Mouse (Mus musculus): ENCODE data around the gene Slc2a3. TPM values are rescaled to one million over a fixed set of nuclear protein-coding genes. Genes with fewer than 3 reads are reported as not detected.

Slc2a3 gene
- polyA plus RNA-seq, 1 experiment from 2014 or later: 28.4 TPM

DNA sequence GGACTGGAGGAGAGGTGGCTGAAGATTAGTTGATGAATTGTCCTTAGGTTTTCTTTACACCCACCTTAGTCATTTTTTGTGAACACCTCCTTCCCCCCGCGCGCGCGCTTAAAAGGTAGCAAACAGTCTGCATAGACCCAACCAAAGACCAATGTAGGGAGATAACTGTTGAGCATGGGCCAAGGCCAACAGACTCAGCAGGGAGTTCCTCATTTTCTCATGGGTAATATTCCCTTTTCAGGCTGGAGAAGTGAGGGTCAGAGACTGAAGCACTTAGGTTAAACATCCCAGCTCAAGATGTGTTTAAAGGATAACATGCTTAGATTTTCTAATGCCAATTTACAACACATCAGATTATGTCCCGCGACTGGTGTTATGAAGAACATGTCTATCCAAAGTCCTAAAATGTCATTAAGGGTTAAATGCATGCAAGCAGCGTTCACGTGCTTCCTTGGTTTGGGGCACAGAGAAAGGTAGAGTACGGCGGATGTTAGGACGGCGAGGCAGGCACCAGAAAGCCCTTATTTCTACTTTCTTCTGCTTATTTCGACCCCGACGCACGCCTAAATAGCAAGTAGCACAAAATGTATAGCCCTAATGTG, 37.5 kb downstream of the Slc2a3 start:
- WGBS: 30% methylated on average over 17 of the region's 17 CpGs

GRCm38 (mm10) chr6:122762952-122763700, 38.3 kb downstream of the Slc2a3 start:
- WGBS: 78% methylated on average over 11 of the region's 11 CpGs
- peaks cover 22% of the 10 kb centered on the region for H3K4me1 ChIP-seq (ENCODE audit: control insufficient read depth, insufficient read depth, low read length)
- H3K9ac ChIP-seq (replicated peaks; ENCODE audit: low read length): no peak overlapping the region
- peaks cover 3% of the 10 kb centered on the region; the same call in 1 of the 2 replicates for H3K27me3 ChIP-seq (ENCODE audit: control insufficient read depth, insufficient read depth, low read length)
- H3K9me3 ChIP-seq (ENCODE audit: control insufficient read depth, low read length): no peaks in the 10 kb centered on the region
- H3K4me3 ChIP-seq (replicated peaks; ENCODE audit: low read depth, low read length): no peak overlapping the region
- no peak overlapping the region for H3K27ac ChIP-seq (replicated peaks; ENCODE audit: low read depth, low read length)
- peak overlapping the region; percentile 78; the same call in 1 of the 2 replicates for H3K4me2 ChIP-seq (ENCODE audit: low read length)
- DNase-seq (no peak), ATAC-seq (ENCODE audit: low FRiP score, low TSS enrichment) (no peak)
- H3K36me3 ChIP-seq (ENCODE audit: control insufficient read depth, insufficient read depth, low read length): no peaks in the 10 kb centered on the region

More for the DNA sequence above, 37.5 kb downstream of the Slc2a3 start:
- peaks cover 22% of the 10 kb centered on the region for H3K4me1 ChIP-seq (ENCODE audit: control insufficient read depth, insufficient read depth, low read length)
- H3K27me3 ChIP-seq (ENCODE audit: control insufficient read depth, insufficient read depth, low read length): peaks cover 3% of the 10 kb centered on the region; the same call in 1 of the 2 replicates
- peak overlapping the region; percentile 53 for H3K4me3 ChIP-seq (replicated peaks; ENCODE audit: low read depth, low read length)
- no peaks in the 10 kb centered on the region for H3K9me3 ChIP-seq (ENCODE audit: control insufficient read depth, low read length)
- no peak for DNase-seq
- H3K36me3 ChIP-seq (ENCODE audit: control insufficient read depth, insufficient read depth, low read length): no peaks in the 10 kb centered on the region
- H3K27ac ChIP-seq (replicated peaks; ENCODE audit: low read depth, low read length): peak overlapping the region; percentile 96
- H3K9ac ChIP-seq (replicated peaks; ENCODE audit: low read length): peak overlapping the region; percentile 82
- peak; percentile 21; the same call in 1 of the 2 replicates for ATAC-seq (ENCODE audit: low FRiP score, low TSS enrichment)
- peak overlapping the region; percentile 78 for H3K4me2 ChIP-seq (ENCODE audit: low read length)

DNA sequence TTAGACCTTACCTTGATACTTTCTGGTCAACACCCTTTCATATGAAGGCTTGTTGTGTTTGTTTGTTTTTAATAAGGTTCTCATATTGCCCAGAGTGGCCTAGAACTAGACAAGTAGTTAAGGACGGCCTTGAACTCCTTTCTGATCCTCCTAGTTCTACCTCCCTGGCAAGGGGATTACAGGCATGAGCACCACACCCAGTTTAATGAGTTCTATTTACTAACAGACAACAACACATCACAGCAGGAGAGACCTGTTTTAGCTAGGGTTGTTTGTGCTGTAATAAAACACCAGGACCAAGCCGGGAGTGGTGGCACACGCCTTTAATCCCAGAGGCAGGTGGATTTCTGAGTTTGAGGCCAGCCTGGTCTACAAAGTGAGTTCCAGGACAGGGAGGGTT, 39.0 kb downstream of the Slc2a3 start:
- DNase-seq (no peak), ATAC-seq (ENCODE audit: low FRiP score, low TSS enrichment) (no peak)
- 88% methylated on average over 3 of the region's 3 CpGs for WGBS
- Histone ChIP-seq H3K27ac (replicated peaks; ENCODE audit: low read depth, low read length) (no peak overlapping the region), H3K9me3 (ENCODE audit: control insufficient read depth, low read length) (no peaks in the 10 kb centered on the region), H3K4me2 (ENCODE audit: low read length) (no peak overlapping the region), H3K4me3 (replicated peaks; ENCODE audit: low read depth, low read length) (no peak overlapping the region), H3K36me3 (ENCODE audit: control insufficient read depth, insufficient read depth, low read length) (no peaks in the 10 kb centered on the region), H3K9ac (replicated peaks; ENCODE audit: low read length) (no peak overlapping the region), H3K27me3 (ENCODE audit: control insufficient read depth, insufficient read depth, low read length) (peaks cover 3% of the 10 kb centered on the region; the same call in 1 of the 2 replicates), H3K4me1 (ENCODE audit: control insufficient read depth, insufficient read depth, low read length) (peaks cover 22% of the 10 kb centered on the region)

- H3K4me1 ChIP-seq (ENCODE audit: control insufficient read depth, insufficient read depth, low read length): peaks cover 22% of the 10 kb centered on the region
- peak overlapping the region; percentile 35; the same call in 1 of the 2 replicates for H3K4me3 ChIP-seq (replicated peaks; ENCODE audit: low read depth, low read length)
- DNase-seq (no peak), ATAC-seq (ENCODE audit: low FRiP score, low TSS enrichment) (no peak)
- H3K27ac ChIP-seq (replicated peaks; ENCODE audit: low read depth, low read length): no peak overlapping the region
- peak overlapping the region; percentile 48 for H3K4me2 ChIP-seq (ENCODE audit: low read length)
- no peaks in the 10 kb centered on the region for H3K36me3 ChIP-seq (ENCODE audit: control insufficient read depth, insufficient read depth, low read length)
- no peaks in the 10 kb centered on the region for H3K9me3 ChIP-seq (ENCODE audit: control insufficient read depth, low read length)
- H3K27me3 ChIP-seq (ENCODE audit: control insufficient read depth, insufficient read depth, low read length): peaks cover 3% of the 10 kb centered on the region; the same call in 1 of the 2 replicates
- peak overlapping the region; percentile 41; the same call in 1 of the 2 replicates for H3K9ac ChIP-seq (replicated peaks; ENCODE audit: low read length)
These were observed 39.5 kb downstream of the Slc2a3 start for GRCm38 (mm10) chr6:122761901-122762300.

DNA sequence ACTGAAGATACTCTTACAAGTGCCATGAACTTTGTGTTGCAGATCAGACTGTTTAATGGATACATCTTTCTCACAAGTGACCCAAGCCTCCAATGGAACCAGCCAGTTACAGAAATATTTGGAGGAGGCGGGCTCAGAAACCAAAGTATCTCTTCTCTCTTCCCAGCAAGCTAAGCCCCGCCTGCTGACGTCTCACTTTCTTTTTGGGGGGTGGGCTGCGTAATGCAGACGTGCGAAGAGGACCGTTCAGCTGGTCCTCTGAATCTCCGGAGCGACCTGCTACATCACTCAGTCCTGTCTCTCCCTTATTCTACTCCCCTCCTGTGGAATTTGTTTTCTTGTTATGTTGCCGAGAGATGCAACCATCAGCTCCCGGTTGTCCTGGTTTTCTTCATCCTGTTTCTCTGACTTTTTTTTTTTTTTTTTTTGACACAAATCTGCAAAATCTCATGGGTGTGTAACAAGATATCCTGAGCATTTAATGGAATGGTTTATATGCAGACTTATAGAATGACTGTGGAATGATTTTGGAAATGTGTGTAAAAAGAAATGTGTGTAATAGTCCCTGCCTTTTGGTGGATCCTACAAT, 40.3 kb downstream of the Slc2a3 start:
- ATAC-seq (ENCODE audit: low FRiP score, low TSS enrichment) (peak; percentile 70), DNase-seq (peak; percentile 95)
- Histone ChIP-seq H3K9me3 (ENCODE audit: control insufficient read depth, low read length) (no peaks in the 10 kb centered on the region), H3K36me3 (ENCODE audit: control insufficient read depth, insufficient read depth, low read length) (no peaks in the 10 kb centered on the region), H3K27ac (replicated peaks; ENCODE audit: low read depth, low read length) (no peak overlapping the region; the same call in 1 of the 2 replicates), H3K9ac (replicated peaks; ENCODE audit: low read length) (peak overlapping the region; percentile 41; the same call in 1 of the 2 replicates), H3K27me3 (ENCODE audit: control insufficient read depth, insufficient read depth, low read length) (peaks cover 3% of the 10 kb centered on the region; the same call in 1 of the 2 replicates), H3K4me1 (ENCODE audit: control insufficient read depth, insufficient read depth, low read length) (peaks cover 16% of the 10 kb centered on the region), H3K4me2 (ENCODE audit: low read length) (peak overlapping the region; percentile 48), H3K4me3 (replicated peaks; ENCODE audit: low read depth, low read length) (peak overlapping the region; percentile 35)
- 1% methylated on average over 11 of the region's 11 CpGs for WGBS

- no peak for DNase-seq
- WGBS: 57% methylated on average over 5 of the region's 5 CpGs
These were observed 42.7 kb downstream of the Slc2a3 start for GRCm38 (mm10) chr6:122758732-122759131.

DNA sequence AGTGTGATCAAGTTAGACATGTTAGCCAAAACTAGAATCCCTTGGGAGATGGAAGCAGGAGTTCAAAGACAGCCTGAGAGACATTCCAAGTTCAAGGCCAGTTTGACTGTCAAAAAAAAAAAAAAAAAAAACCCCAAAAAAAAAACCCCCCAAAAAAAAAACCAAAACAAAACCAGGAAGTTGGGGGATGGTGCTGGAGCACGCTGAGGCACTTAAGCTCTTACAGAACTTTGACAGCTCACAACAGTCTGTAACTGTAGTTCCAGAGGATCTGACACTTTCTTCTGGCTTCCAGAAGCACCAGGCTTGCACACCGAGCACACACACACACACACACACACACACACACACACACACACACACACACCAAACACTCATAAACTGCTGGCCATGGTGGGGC, 45.5 kb downstream of the Slc2a3 start:
- Histone ChIP-seq H3K4me2 (ENCODE audit: low read length) (no peak overlapping the region), H3K36me3 (ENCODE audit: control insufficient read depth, insufficient read depth, low read length) (no peaks in the 10 kb centered on the region), H3K27me3 (ENCODE audit: control insufficient read depth, insufficient read depth, low read length) (no peaks in the 10 kb centered on the region), H3K4me1 (ENCODE audit: control insufficient read depth, insufficient read depth, low read length) (no peaks in the 10 kb centered on the region), H3K27ac (replicated peaks; ENCODE audit: low read depth, low read length) (no peak overlapping the region), H3K4me3 (replicated peaks; ENCODE audit: low read depth, low read length) (no peak overlapping the region), H3K9me3 (ENCODE audit: control insufficient read depth, low read length) (no peaks in the 10 kb centered on the region), H3K9ac (replicated peaks; ENCODE audit: low read length) (no peak overlapping the region)
- ATAC-seq (ENCODE audit: low FRiP score, low TSS enrichment): no peak
- no peak for DNase-seq
- WGBS: 75% methylated on average over 2 of the region's 2 CpGs

More at GRCm38 (mm10) chr6:122758732-122759131, 42.7 kb downstream of the Slc2a3 start:
- no peaks in the 10 kb centered on the region for H3K36me3 ChIP-seq (ENCODE audit: control insufficient read depth, insufficient read depth, low read length)
- H3K9ac ChIP-seq (replicated peaks; ENCODE audit: low read length): no peak overlapping the region
- H3K4me2 ChIP-seq (ENCODE audit: low read length): no peak overlapping the region
- peaks cover 5% of the 10 kb centered on the region for H3K4me1 ChIP-seq (ENCODE audit: control insufficient read depth, insufficient read depth, low read length)
- ATAC-seq (ENCODE audit: low FRiP score, low TSS enrichment): no peak
- no peaks in the 10 kb centered on the region for H3K9me3 ChIP-seq (ENCODE audit: control insufficient read depth, low read length)
- H3K27ac ChIP-seq (replicated peaks; ENCODE audit: low read depth, low read length): no peak overlapping the region
- H3K27me3 ChIP-seq (ENCODE audit: control insufficient read depth, insufficient read depth, low read length): peaks cover 3% of the 10 kb centered on the region; the same call in 1 of the 2 replicates
- no peak overlapping the region for H3K4me3 ChIP-seq (replicated peaks; ENCODE audit: low read depth, low read length)

GRCm38 (mm10) chr6:122750579-122750978, 50.9 kb downstream of the Slc2a3 start:
- Histone ChIP-seq H3K4me1 (ENCODE audit: control insufficient read depth, insufficient read depth, low read length) (no peaks in the 10 kb centered on the region), H3K9ac (replicated peaks; ENCODE audit: low read length) (no peak overlapping the region), H3K27ac (replicated peaks; ENCODE audit: low read depth, low read length) (no peak overlapping the region), H3K4me3 (replicated peaks; ENCODE audit: low read depth, low read length) (no peak overlapping the region), H3K4me2 (ENCODE audit: low read length) (no peak overlapping the region), H3K9me3 (ENCODE audit: control insufficient read depth, low read length) (no peaks in the 10 kb centered on the region), H3K36me3 (ENCODE audit: control insufficient read depth, insufficient read depth, low read length) (no peaks in the 10 kb centered on the region), H3K27me3 (ENCODE audit: control insufficient read depth, insufficient read depth, low read length) (no peaks in the 10 kb centered on the region)
- no peak for DNase-seq
- whole genome bisulfite sequencing: 76% methylated on average over 6 of the region's 6 CpGs
- ATAC-seq (ENCODE audit: low FRiP score, low TSS enrichment): no peak

Measured in midbrain, embryonic 14.5 days (tissue).